Comparison of ENCODE assay signal across 30 mouse cellular contexts in genomic region chr3:144334201-144334600, GRCm38 (mm10).
"Had no signal": no experiment of that assay in that cellular context is flagged by ENCODE, and none has a peak within 500 bp of the region (broad histone marks: within the 10 kb centered on the region; RNA-seq: fewer than 3 reads in every experiment).

No protein-coding gene starts in this region.

- H3K36me3 ChIP-seq: limb, embryonic 10.5 days; limb, embryonic 12.5 days; limb, embryonic 13.5 days; limb, embryonic 15.5 days; liver, embryonic 12.5 days; liver, embryonic 13.5 days; liver, embryonic 15.5 days; lung, embryonic 15.5 days; midbrain, embryonic 10.5 days; midbrain, embryonic 12.5 days; midbrain, embryonic 13.5 days; midbrain, embryonic 15.5 days; neural tube, embryonic 12.5 days had no signal

- H3K9ac ChIP-seq: limb, embryonic 12.5 days; limb, embryonic 13.5 days; limb, embryonic 15.5 days; liver, embryonic 12.5 days; liver, embryonic 13.5 days; liver, embryonic 14.5 days; liver, embryonic 15.5 days; liver, postnatal 0 days; lung, embryonic 14.5 days; lung, embryonic 15.5 days; midbrain, embryonic 12.5 days; midbrain, embryonic 13.5 days; midbrain, embryonic 15.5 days; neural tube, embryonic 12.5 days had no signal

- H3K4me1 ChIP-seq: limb, embryonic 12.5 days; liver, embryonic 12.5 days; liver, embryonic 13.5 days; liver, embryonic 15.5 days; lung, embryonic 15.5 days; megakaryocyte, embryonic 14.5 days; neural tube, embryonic 12.5 days had no signal

- H3K4me2 ChIP-seq: limb, embryonic 12.5 days; limb, embryonic 13.5 days; limb, embryonic 15.5 days; liver, embryonic 11.5 days; liver, embryonic 12.5 days; liver, embryonic 13.5 days; liver, embryonic 15.5 days; lung, embryonic 14.5 days; lung, embryonic 15.5 days; midbrain, embryonic 11.5 days; midbrain, embryonic 12.5 days; midbrain, embryonic 13.5 days; midbrain, embryonic 15.5 days; neural tube, embryonic 12.5 days had no signal

- H3K9me3 ChIP-seq: limb, embryonic 10.5 days; limb, embryonic 12.5 days; limb, embryonic 13.5 days; limb, embryonic 15.5 days; liver, embryonic 12.5 days; liver, embryonic 13.5 days; liver, embryonic 15.5 days; lung, embryonic 15.5 days; midbrain, embryonic 10.5 days; midbrain, embryonic 12.5 days; midbrain, embryonic 13.5 days; midbrain, embryonic 15.5 days; neural tube, embryonic 12.5 days had no signal

- H3K4me3 ChIP-seq: limb, embryonic 10.5 days; limb, embryonic 12.5 days; limb, embryonic 13.5 days; limb, embryonic 15.5 days; liver, embryonic 12.5 days; liver, embryonic 13.5 days; liver, embryonic 15.5 days; lung, embryonic 15.5 days; megakaryocyte, embryonic 14.5 days; midbrain, embryonic 10.5 days; midbrain, embryonic 12.5 days; midbrain, embryonic 13.5 days; midbrain, embryonic 15.5 days; myocyte; neural tube, embryonic 12.5 days had no signal

- H3K27me3 ChIP-seq: limb, embryonic 13.5 days; limb, embryonic 15.5 days; liver, embryonic 12.5 days; liver, embryonic 13.5 days; liver, embryonic 15.5 days; lung, embryonic 15.5 days; megakaryocyte, embryonic 14.5 days; midbrain, embryonic 12.5 days; midbrain, embryonic 13.5 days; midbrain, embryonic 15.5 days; neural tube, embryonic 12.5 days had no signal

- H3K27ac ChIP-seq: limb, embryonic 10.5 days; limb, embryonic 12.5 days; limb, embryonic 13.5 days; limb, embryonic 15.5 days; liver, embryonic 12.5 days; liver, embryonic 13.5 days; liver, embryonic 14.5 days; liver, embryonic 15.5 days; lung, embryonic 15.5 days; macrophage; midbrain, embryonic 10.5 days; midbrain, embryonic 12.5 days; midbrain, embryonic 13.5 days; midbrain, embryonic 15.5 days; neural tube, embryonic 12.5 days had no signal

- DNase-seq: left cerebral cortex, postnatal 4 days; liver; liver, embryonic 13.5 days; liver, postnatal 0 days; lung, adult 18-20 months; lung, adult 2 months; lung, embryonic 14.5 days; lung, postnatal 10 days; lung, postnatal 14 days; lung, postnatal 36 days; lung, postnatal 4 days; midbrain, embryonic 14.5 days had no signal
